Mouse (Mus musculus) E14TG2a.4 (cell line): Measurements from ENCODE around the gene Mtmr14.

ENCODE experiments used
- CTCF ChIP-seq: conservative IDR thresholded peaks from 2 replicates; pipeline ENCODE4 v1.5.1; 2014; ENCODE audit warnings: low read length
- NANOG ChIP-seq: IDR thresholded peaks from 2 replicates; pipeline ENCODE4 v1.6.1; 2014; ENCODE audit warnings: borderline replicate concordance, low read length, mixed read lengths
- POU5F1 ChIP-seq: IDR thresholded peaks from 2 replicates; pipeline ENCODE4 v1.6.1; 2014; ENCODE audit warnings: low read length, borderline replicate concordance

GRCm38 (mm10) chr6:113296639-113297038 is 59.0 kb downstream of the Mtmr14 start:
- TF ChIP-seq CTCF (no peak), POU5F1 (no peak), NANOG (no peak)
